Mouse (Mus musculus): Measurements from ENCODE around the gene Vwa3a. TPM values are rescaled to one million over a fixed set of nuclear protein-coding genes. Genes with fewer than 3 reads are reported as not detected.

Vwa3a gene
- polyA plus RNA-seq, 1 experiment from 2014 or later, result 0.15 TPM

GRCm38 (mm10) chr7:120819386-120819785 is 80.3 kb downstream of the Vwa3a start:
- no peaks in the 10 kb centered on the region for H3K27me3 ChIP-seq
- H3K4me2 ChIP-seq (replicated peaks), result no peak overlapping the region
- H3K9ac ChIP-seq, result no peak overlapping the region
- no peak for ATAC-seq (ENCODE audit: insufficient number of reproducible peaks, insufficient read depth, low FRiP score, low TSS enrichment)
- WGBS, result 82% methylated on average over 4 of the region's 4 CpGs
- H3K4me1 ChIP-seq, result no peaks in the 10 kb centered on the region
- no peak overlapping the region for H3K4me3 ChIP-seq
- H3K9me3 ChIP-seq, result no peaks in the 10 kb centered on the region
- no peaks in the 10 kb centered on the region for H3K36me3 ChIP-seq
- no peak overlapping the region for H3K27ac ChIP-seq

- Histone ChIP-seq H3K4me2 (replicated peaks) (no peak overlapping the region), H3K4me1 (no peaks in the 10 kb centered on the region), H3K27me3 (0 out of 2 replicates have a peak, but pooled peaks cover 3% of the 10 kb centered on the region), H3K9ac (no peak overlapping the region), H3K27ac (no peak overlapping the region), H3K4me3 (no peak overlapping the region), H3K36me3 (no peaks in the 10 kb centered on the region), H3K9me3 (no peaks in the 10 kb centered on the region)
- 0 out of 2 replicates have a peak, but pooled peaks have one; percentile 8 for ATAC-seq (ENCODE audit: insufficient number of reproducible peaks, insufficient read depth, low FRiP score, low TSS enrichment)
- WGBS, result 21% methylated on average over 5 of the region's 5 CpGs
Measured at GRCm38 (mm10) chr7:120823248-120823647, 84.1 kb downstream of the Vwa3a start.

- no peaks in the 10 kb centered on the region for H3K36me3 ChIP-seq
- WGBS, result 69% methylated on average over 2 of the region's 2 CpGs
- no peak overlapping the region for H3K4me3 ChIP-seq
- no peak for ATAC-seq (ENCODE audit: insufficient number of reproducible peaks, insufficient read depth, low FRiP score, low TSS enrichment)
- no peaks in the 10 kb centered on the region for H3K9me3 ChIP-seq
- H3K4me1 ChIP-seq, result peaks cover under 1% of the 10 kb centered on the region; the same call in 1 of the 2 replicates
- peaks cover 9% of the 10 kb centered on the region; the same call in 1 of the 2 replicates for H3K27me3 ChIP-seq
- no peak overlapping the region for H3K4me2 ChIP-seq (replicated peaks)
- no peak overlapping the region for H3K27ac ChIP-seq
- no peak overlapping the region for H3K9ac ChIP-seq
Measured at GRCm38 (mm10) chr7:120825097-120825496, 86.0 kb downstream of the Vwa3a start.

GRCm38 (mm10) chr7:120826408-120826807 is 87.3 kb downstream of the Vwa3a start:
- Histone ChIP-seq H3K4me1 (peaks cover 8% of the 10 kb centered on the region; the same call in 1 of the 2 replicates), H3K4me3 (no peak overlapping the region), H3K4me2 (replicated peaks) (no peak overlapping the region), H3K27me3 (peaks cover 12% of the 10 kb centered on the region; the same call in 1 of the 2 replicates), H3K9me3 (no peaks in the 10 kb centered on the region), H3K27ac (no peak overlapping the region), H3K36me3 (no peaks in the 10 kb centered on the region), H3K9ac (no peak overlapping the region)
- WGBS, result 15% methylated on average over 3 of the region's 3 CpGs
- no peak for ATAC-seq (ENCODE audit: insufficient number of reproducible peaks, insufficient read depth, low FRiP score, low TSS enrichment)

- H3K27me3 ChIP-seq, result peaks cover 14% of the 10 kb centered on the region; the same call in 1 of the 2 replicates
- no peaks in the 10 kb centered on the region for H3K36me3 ChIP-seq
- no peak for ATAC-seq (ENCODE audit: insufficient number of reproducible peaks, insufficient read depth, low FRiP score, low TSS enrichment)
- peak overlapping the region; percentile 59 for H3K9ac ChIP-seq
- 1% methylated on average over 46 of the region's 46 CpGs for WGBS
- H3K4me1 ChIP-seq, result peaks cover 8% of the 10 kb centered on the region; the same call in 1 of the 2 replicates
- H3K4me2 ChIP-seq (replicated peaks), result peak overlapping the region; percentile 90
- 0 out of 2 replicates have a peak overlapping the region, but pooled peaks have one; percentile 24 for H3K27ac ChIP-seq
- H3K9me3 ChIP-seq, result no peaks in the 10 kb centered on the region
- H3K4me3 ChIP-seq, result peak overlapping the region; percentile 58
Measured at GRCm38 (mm10) chr7:120830431-120831381, 91.6 kb downstream of the Vwa3a start.

- Histone ChIP-seq H3K4me2 (replicated peaks) (peak overlapping the region; percentile 52), H3K36me3 (no peaks in the 10 kb centered on the region), H3K9me3 (no peaks in the 10 kb centered on the region), H3K27ac (no peak overlapping the region), H3K27me3 (peaks cover 11% of the 10 kb centered on the region; the same call in 1 of the 2 replicates), H3K4me1 (peaks cover 13% of the 10 kb centered on the region; the same call in 1 of the 2 replicates), H3K9ac (peak overlapping the region; percentile 19; the same call in 1 of the 2 replicates), H3K4me3 (peak overlapping the region; percentile 55)
- no peak for ATAC-seq (ENCODE audit: insufficient number of reproducible peaks, insufficient read depth, low FRiP score, low TSS enrichment)
- WGBS, result 54% methylated on average over 6 of the region's 6 CpGs
Measured at GRCm38 (mm10) chr7:120834426-120834825, 95.3 kb downstream of the Vwa3a start.

- H3K4me2 ChIP-seq (replicated peaks), result peak overlapping the region; percentile 52
- H3K4me3 ChIP-seq, result peak overlapping the region; percentile 55
- WGBS, result 13% methylated on average over 14 of the region's 14 CpGs
- H3K9me3 ChIP-seq, result no peaks in the 10 kb centered on the region
- H3K9ac ChIP-seq, result peak overlapping the region; percentile 19; the same call in 1 of the 2 replicates
- no peaks in the 10 kb centered on the region for H3K36me3 ChIP-seq
- peak; percentile 81 for ATAC-seq (ENCODE audit: insufficient number of reproducible peaks, insufficient read depth, low FRiP score, low TSS enrichment)
- H3K27me3 ChIP-seq, result peaks cover 7% of the 10 kb centered on the region; the same call in 1 of the 2 replicates
- H3K27ac ChIP-seq, result no peak overlapping the region
- H3K4me1 ChIP-seq, result peaks cover 13% of the 10 kb centered on the region; the same call in 1 of the 2 replicates
Measured at GRCm38 (mm10) chr7:120834863-120835372, 95.8 kb downstream of the Vwa3a start.

GRCm38 (mm10) chr7:120835449-120836359 is 96.6 kb downstream of the Vwa3a start:
- Histone ChIP-seq H3K4me3 (peak overlapping the region; percentile 55), H3K9me3 (no peaks in the 10 kb centered on the region), H3K4me2 (replicated peaks) (peak overlapping the region; percentile 52), H3K36me3 (no peaks in the 10 kb centered on the region), H3K9ac (peak overlapping the region; percentile 35; the same call in 1 of the 2 replicates), H3K27ac (0 out of 2 replicates have a peak overlapping the region, but pooled peaks have one; percentile 36), H3K4me1 (0 out of 2 replicates have a peak, but pooled peaks cover 7% of the 10 kb centered on the region), H3K27me3 (0 out of 2 replicates have a peak, but pooled peaks cover 4% of the 10 kb centered on the region)
- peak; percentile 76 for ATAC-seq (ENCODE audit: insufficient number of reproducible peaks, insufficient read depth, low FRiP score, low TSS enrichment)
- WGBS, result under 1% methylated on average over 41 of the region's 41 CpGs

- no peak for ATAC-seq (ENCODE audit: insufficient number of reproducible peaks, insufficient read depth, low FRiP score, low TSS enrichment)
- H3K27ac ChIP-seq, result no peak overlapping the region
- 5% methylated on average over 12 of the region's 12 CpGs for WGBS
Measured at GRCm38 (mm10) chr7:120836361-120836760, 97.2 kb downstream of the Vwa3a start.

GRCm38 (mm10) chr7:120838436-120839160 is 99.5 kb downstream of the Vwa3a start:
- H3K27ac ChIP-seq, result no peak overlapping the region
- 73% methylated on average over 5 of the region's 5 CpGs for WGBS
- H3K4me2 ChIP-seq (replicated peaks), result no peak overlapping the region
- ATAC-seq (ENCODE audit: insufficient number of reproducible peaks, insufficient read depth, low FRiP score, low TSS enrichment), result no peak
- no peak overlapping the region for H3K4me3 ChIP-seq
- H3K4me1 ChIP-seq, result 0 out of 2 replicates have a peak, but pooled peaks cover 6% of the 10 kb centered on the region
- no peaks in the 10 kb centered on the region for H3K9me3 ChIP-seq
- no peaks in the 10 kb centered on the region for H3K27me3 ChIP-seq
- H3K9ac ChIP-seq, result no peak overlapping the region
- no peaks in the 10 kb centered on the region for H3K36me3 ChIP-seq

More at GRCm38 (mm10) chr7:120836361-120836760, 97.2 kb downstream of the Vwa3a start:
- no peaks in the 10 kb centered on the region for H3K9me3 ChIP-seq
- H3K9ac ChIP-seq, result no peak overlapping the region
- H3K4me1 ChIP-seq, result 0 out of 2 replicates have a peak, but pooled peaks cover 6% of the 10 kb centered on the region
- 0 out of 2 replicates have a peak, but pooled peaks cover 3% of the 10 kb centered on the region for H3K27me3 ChIP-seq
- H3K4me3 ChIP-seq, result peak overlapping the region; percentile 55
- H3K4me2 ChIP-seq (replicated peaks), result peak overlapping the region; percentile 52
- no peaks in the 10 kb centered on the region for H3K36me3 ChIP-seq

Measured in embryonic facial prominence, embryonic 12.5 days (tissue).